Mouse (Mus musculus): ENCODE results near the gene Cypt3. TPM values are rescaled to one million over a fixed set of nuclear protein-coding genes. Genes with fewer than 3 reads are reported as not detected.

The Cypt3 gene
- polyA plus RNA-seq (2016; fragmentation: Nextera tagmentation; extraction: Ambion mirVana): 0.37 TPM in 1 of 2 replicates, not detected in the other

DNA sequence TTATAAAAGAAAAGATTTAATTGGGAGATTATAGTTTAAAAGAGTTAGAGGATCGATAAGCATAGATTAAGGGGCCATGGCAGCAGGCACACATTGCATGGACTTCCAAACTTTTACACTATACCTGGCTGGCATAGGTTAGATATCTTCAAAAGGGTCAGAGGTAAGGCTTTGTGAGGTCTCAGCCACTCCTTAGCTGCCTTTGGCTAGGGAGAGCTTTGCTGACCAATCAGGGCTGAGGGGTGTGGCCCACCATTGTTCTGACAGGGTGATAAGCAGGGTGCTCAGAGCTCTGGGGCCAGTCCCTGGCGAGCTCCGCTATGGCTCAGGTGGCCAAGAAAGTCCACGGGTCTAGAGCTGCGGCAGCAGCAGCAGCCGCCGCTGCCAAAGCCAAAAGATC lies at the start of gene Cypt3:
Gene Cypt3 (plus strand): TSS at position 301 of the 400 bp plus-strand sequence.
- no peaks in the 10 kb centered on the region for H3K36me3 ChIP-seq
- H3K9me3 ChIP-seq: no peaks in the 10 kb centered on the region
- no peaks in the 10 kb centered on the region for H3K27me3 ChIP-seq
- H3K4me2 ChIP-seq (replicated peaks): no peak within 1 kb of the TSS
- ATAC-seq (ENCODE audit: low FRiP score, low read depth): no peak
- H3K4me3 ChIP-seq: no peak within 1 kb of the TSS
- H3K27ac ChIP-seq (replicated peaks): no peak within 1 kb of the TSS
- no peaks in the 10 kb centered on the region for H3K4me1 ChIP-seq
- H3K9ac ChIP-seq (replicated peaks): no peak within 1 kb of the TSS
- 70% methylated on average over 7 of the region's 7 CpGs for WGBS

DNA sequence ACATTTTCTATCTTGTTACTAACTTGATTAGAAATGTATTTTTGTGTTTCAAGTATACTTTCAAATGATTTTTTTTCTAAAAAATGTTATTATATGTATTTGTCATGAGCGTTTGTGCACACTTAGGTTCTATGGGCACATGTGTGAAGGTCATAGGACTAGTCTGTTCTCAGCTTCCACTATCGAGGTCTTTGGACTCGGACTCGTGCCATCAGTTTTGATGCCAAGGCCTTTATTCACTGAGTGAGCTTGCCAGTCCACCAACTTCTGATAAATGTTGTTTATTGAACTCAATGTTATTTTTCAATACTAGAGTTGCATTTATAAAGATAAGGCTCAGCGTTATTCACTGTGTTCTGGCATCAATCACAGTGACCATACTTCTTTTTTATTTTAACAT lies 42.9 kb upstream of the Cypt3 start:
- ATAC-seq (ENCODE audit: low FRiP score, low read depth): no peak
- 89% methylated on average over 5 of the region's 5 CpGs for WGBS
- H3K9me3 ChIP-seq: no peaks in the 10 kb centered on the region
- H3K36me3 ChIP-seq: no peaks in the 10 kb centered on the region
- H3K4me1 ChIP-seq: no peaks in the 10 kb centered on the region
- H3K27ac ChIP-seq (replicated peaks): no peak overlapping the region
- H3K4me2 ChIP-seq (replicated peaks): no peak overlapping the region
- H3K4me3 ChIP-seq: no peak overlapping the region
- H3K27me3 ChIP-seq: no peaks in the 10 kb centered on the region
- no peak overlapping the region for H3K9ac ChIP-seq (replicated peaks)

DNA sequence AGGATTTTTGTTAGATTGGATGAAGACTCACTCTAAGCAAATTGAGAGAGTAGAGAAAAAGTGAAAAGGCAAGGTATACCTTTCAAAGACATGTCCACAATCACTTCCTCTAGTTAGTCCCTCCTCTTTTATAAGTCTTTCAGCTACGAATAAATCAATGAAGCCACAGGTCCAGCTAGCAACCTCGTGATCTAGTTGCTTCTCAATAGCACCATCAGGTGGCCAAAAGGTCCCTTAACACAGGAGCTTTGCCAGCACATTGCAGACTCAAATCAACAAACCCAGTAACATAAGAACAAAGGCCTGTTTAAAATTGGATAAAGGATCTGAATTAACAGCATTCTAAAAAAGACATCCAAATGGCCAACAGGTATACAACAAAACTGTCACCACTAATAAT lies 30.0 kb upstream of the Cypt3 start:
- H3K9me3 ChIP-seq: no peaks in the 10 kb centered on the region
- H3K27me3 ChIP-seq: no peaks in the 10 kb centered on the region
- H3K4me1 ChIP-seq: no peaks in the 10 kb centered on the region
- no peak overlapping the region for H3K4me3 ChIP-seq
- ATAC-seq (ENCODE audit: low FRiP score, low read depth): peak; percentile 49; the same call in 1 of the 2 replicates
- H3K27ac ChIP-seq (replicated peaks): no peak overlapping the region
- no peak overlapping the region for H3K4me2 ChIP-seq (replicated peaks)
- H3K36me3 ChIP-seq: no peaks in the 10 kb centered on the region
- no peak overlapping the region for H3K9ac ChIP-seq (replicated peaks)
- WGBS: 27% methylated on average over 2 of the region's 2 CpGs

DNA sequence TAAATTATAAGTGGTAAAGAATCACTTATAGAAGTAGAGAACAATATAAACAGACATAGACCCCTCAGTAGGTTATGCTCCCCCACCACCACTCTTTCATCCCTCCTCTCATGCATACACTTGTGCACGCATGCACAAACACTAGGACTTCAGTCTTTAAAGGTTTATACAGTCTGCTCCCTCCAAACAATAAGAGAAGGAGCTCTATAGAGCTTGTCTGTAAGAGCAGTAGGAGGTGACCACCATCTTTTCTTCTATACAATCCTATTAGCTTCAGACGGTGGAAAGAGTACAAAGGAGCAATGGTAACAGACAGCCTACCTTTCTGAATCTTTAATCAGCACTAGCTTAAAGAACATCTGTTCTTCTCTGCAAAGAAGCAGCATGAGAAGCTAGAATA lies 1.8 kb upstream of the Cypt3 start:
- Histone ChIP-seq H3K27ac (replicated peaks) (0 out of 2 replicates have a peak overlapping the region, but pooled peaks have one; percentile 17), H3K4me2 (replicated peaks) (no peak overlapping the region), H3K9ac (replicated peaks) (no peak overlapping the region), H3K4me1 (no peaks in the 10 kb centered on the region), H3K27me3 (no peaks in the 10 kb centered on the region), H3K9me3 (no peaks in the 10 kb centered on the region), H3K36me3 (no peaks in the 10 kb centered on the region), H3K4me3 (no peak overlapping the region)
- ATAC-seq (ENCODE audit: low FRiP score, low read depth): peak; percentile 89
- 25% methylated on average over 2 of the region's 2 CpGs for WGBS

DNA sequence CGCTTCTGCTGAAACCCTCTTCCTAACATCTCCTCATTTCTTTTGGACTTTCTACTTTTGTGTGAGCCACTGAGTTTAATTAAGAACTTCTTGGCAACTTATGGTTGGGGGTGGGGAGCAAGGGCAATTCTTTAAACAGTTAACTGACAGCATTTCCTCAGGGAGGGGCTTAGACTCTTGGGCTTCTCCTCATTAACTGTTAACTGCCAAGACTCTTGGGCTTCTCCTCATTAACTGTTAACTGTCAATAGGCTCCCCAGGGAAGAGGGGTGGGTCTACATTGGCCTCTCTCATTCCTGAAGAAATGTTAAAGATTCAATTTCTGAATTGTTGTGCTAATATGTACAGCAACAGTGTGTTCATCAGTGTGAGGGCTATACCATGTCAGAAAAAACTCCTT lies 6.3 kb downstream of the Cypt3 start:
- no peak for ATAC-seq (ENCODE audit: low FRiP score, low read depth)
- Histone ChIP-seq H3K4me1 (no peaks in the 10 kb centered on the region), H3K27ac (replicated peaks) (no peak overlapping the region), H3K4me2 (replicated peaks) (no peak overlapping the region), H3K9ac (replicated peaks) (no peak overlapping the region), H3K36me3 (no peaks in the 10 kb centered on the region), H3K4me3 (no peak overlapping the region), H3K27me3 (no peaks in the 10 kb centered on the region), H3K9me3 (no peaks in the 10 kb centered on the region)
- 75% methylated on average over 1 of the region's 1 CpGs for WGBS

DNA sequence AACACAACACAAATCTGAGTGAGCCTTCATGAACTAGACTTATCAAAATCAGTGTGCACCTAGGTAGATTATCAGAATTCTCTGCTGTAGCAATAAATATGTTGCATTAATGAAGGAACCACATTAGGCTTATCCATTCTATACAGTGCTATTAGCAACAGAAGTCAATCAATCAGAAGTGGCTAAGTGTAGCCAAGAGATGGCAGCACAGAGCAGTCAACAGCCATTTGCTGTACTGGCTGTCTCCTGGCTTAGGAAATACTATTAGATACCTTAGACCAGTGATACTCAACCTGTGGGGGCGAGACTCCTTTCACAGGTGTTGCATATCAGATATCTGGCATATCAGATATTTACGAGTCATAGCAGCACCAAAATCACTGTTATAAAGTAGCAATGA lies 41.2 kb downstream of the Cypt3 start:
- H3K9me3 ChIP-seq: no peaks in the 10 kb centered on the region
- no peak overlapping the region for H3K9ac ChIP-seq (replicated peaks)

More for the DNA sequence above, 41.2 kb downstream of the Cypt3 start:
- WGBS: 65% methylated on average over 2 of the region's 2 CpGs
- Histone ChIP-seq H3K4me1 (no peaks in the 10 kb centered on the region), H3K27me3 (no peaks in the 10 kb centered on the region), H3K36me3 (no peaks in the 10 kb centered on the region), H3K4me2 (replicated peaks) (no peak overlapping the region), H3K4me3 (no peak overlapping the region), H3K27ac (replicated peaks) (no peak overlapping the region)
- ATAC-seq (ENCODE audit: low FRiP score, low read depth): no peak

Other genes with a start within 250 kb of the Cypt3 start
- gene Ubqln2, start 60.4 kb upstream of the Cypt3 start, polyA plus RNA-seq (2016; fragmentation: Nextera tagmentation; extraction: Ambion mirVana): 58.8 and 68.6 TPM in 2 replicates
- gene Kctd12b, start 137.8 kb downstream of the Cypt3 start, polyA plus RNA-seq (2016; fragmentation: Nextera tagmentation; extraction: Ambion mirVana): 4.6 and 4.7 TPM in 2 replicates
- gene Nbdy, start 165.0 kb downstream of the Cypt3 start, polyA plus RNA-seq (2016; fragmentation: Nextera tagmentation; extraction: Ambion mirVana): 78.5 and 81.0 TPM in 2 replicates

Measured in midbrain, embryonic 12.5 days (tissue).